Mouse (Mus musculus) monocyte, adult 5-6 weeks (primary cell): ENCODE results near the gene Rxrg. TPM values are rescaled to one million over a fixed set of nuclear protein-coding genes. Genes with fewer than 3 reads are reported as not detected.

Experiments
- ATAC-seq: fragments of 153-309, 156-312 bp; replicated peaks from 2 replicates; pipeline ENCODE4 v1.8.0; 2017; ENCODE audit warnings: mild to moderate bottlenecking; ENCODE audit not compliant: low TSS enrichment, insufficient number of reproducible peaks, severe bottlenecking, poor library complexity, low FRiP score
- total RNA-seq: library from RNA; stranded (forward); fragments of 200-1000, 200-491, 200-594 nt; gene quantifications from 3 replicates; pipeline ENCODE4 v1.2.3, GENCODE M21; 2017

Gene Rxrg
- total RNA-seq, 1 experiment from 2014 or later: not detected

GRCm38 (mm10) chr1:167636948-167637347 is 38.8 kb downstream of the Rxrg start:
- peak; percentile 48; the same call in 1 of the 2 replicates for ATAC-seq

DNA sequence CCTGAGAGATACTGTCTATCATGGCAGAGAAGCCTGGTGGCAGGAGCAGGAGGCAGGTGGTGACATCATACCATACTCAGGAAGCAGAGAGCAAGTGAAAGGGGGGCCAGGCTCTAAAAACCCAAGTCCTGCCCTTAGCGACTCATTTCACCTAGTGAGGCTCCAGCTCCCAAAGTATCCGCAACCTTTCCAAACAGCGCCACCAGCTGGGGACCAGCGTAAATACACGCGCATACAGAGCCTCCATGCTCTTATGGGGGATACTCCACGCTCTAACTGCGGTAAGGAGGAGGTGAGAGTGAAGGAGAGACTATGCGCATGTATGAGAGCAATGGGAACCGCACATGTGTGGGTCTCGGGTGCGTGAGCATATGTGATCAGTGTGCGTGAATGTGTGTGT is 39.9 kb downstream of the Rxrg start:
- no peak for ATAC-seq

GRCm38 (mm10) chr1:167638901-167639300 is 40.7 kb downstream of the Rxrg start:
- ATAC-seq: no peak

DNA sequence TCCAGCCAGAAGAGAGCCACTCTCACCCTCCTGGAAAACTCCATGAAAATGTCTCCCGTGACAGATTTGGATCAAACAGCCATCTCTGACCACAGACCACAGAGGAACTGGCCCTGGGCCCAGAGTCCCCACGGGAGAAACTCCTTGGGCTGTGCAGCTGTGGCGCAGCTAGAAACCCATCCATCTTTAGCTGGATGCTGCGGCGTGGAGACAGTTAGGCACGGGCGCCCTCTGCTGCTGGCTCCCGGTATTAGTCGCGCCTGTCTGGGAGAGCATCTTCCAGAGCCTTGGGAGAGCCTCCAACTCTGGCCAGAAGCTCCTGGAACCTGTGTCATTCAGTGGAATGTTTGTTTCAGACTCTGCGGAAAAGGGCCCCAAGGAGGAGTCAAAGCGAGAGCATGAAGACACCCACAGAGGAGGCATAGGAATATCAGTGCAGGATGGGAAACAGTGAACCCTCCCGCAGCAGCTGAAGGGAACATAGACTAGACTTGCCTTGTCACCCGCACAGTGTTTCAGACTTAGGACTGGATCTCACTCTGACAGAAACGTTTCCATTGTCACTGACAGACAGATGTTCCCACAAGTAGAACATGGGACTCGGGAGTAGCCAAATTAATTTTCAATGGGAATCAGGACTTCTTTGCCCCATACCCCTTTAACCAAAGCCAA is 46.8 kb downstream of the Rxrg start:
- ATAC-seq: no peak

- no peak for ATAC-seq
Measured at GRCm38 (mm10) chr1:167648670-167649069, 50.5 kb downstream of the Rxrg start.

- ATAC-seq: no peak
Measured at GRCm38 (mm10) chr1:167649122-167649633, 51.0 kb downstream of the Rxrg start.

DNA sequence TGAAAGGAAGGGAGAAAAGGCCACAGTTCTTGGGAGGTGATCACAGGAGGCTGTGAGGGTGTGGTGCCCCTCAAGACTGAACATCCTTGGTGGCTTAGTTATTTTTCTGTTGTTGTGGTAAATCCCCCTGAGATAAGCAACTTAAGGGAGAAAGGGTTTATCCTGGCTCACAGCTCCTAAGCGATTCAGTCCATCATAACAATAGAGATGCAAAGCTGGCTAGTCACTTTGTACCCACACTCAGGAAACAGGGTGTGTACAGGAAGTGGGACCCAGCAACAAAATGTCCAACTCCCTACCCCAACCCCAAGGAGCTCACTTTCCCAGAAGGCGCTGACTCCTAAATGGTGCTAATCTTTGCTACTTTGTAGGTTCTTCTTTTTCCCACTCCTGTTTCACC is 54.2 kb downstream of the Rxrg start:
- no peak for ATAC-seq

GRCm38 (mm10) chr1:167659065-167659464 is 60.9 kb downstream of the Rxrg start:
- no peak for ATAC-seq

DNA sequence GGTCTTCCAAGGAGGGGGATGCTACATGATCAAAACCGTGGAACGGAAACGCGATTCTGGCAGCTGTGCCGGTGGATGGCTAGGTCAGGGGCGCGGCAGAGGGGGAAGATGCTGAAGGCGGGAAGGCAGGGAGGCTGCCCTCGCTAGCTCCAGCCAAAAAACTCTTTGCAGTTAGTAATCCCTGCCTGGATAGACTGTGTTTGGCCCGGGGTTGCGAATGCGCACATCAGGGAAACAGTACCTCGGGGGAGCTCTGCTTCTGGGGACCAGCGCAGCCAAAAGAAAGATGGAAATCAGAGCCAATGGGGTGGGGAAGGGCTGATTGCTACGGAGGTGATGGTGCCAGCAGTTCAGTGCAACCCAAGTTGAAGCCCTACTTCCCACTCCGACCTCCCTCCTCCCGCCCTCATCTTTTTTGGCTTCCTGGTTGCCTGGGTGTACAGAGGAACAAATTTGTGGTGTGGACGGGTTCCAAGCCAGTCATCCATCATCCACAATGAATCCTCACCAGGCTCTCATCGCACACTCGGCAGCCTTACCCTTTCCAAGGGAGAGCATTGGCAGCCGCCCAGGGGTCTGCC is 62.4 kb downstream of the Rxrg start:
- ATAC-seq: no peak

DNA sequence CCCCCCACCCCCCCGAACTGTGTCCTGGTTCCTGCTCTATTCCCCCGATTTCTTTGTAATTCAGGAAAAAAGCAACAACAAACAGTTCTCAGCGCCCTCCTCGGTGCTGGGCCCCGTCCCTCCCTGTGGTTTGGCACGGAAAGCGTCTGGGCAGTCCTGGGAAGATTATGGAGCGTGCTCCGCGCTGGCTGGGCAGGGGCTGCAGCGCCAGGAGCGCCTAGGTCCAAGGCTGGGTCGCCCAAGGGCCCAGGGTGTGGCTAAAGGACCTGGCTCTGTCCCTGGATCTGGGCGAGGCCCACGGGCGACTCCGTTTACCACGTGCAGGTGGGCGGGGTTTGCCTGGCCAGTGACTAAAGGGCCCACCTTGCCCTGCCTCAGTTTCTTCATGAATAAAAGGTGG is 62.9 kb downstream of the Rxrg start:
- ATAC-seq: no peak

DNA sequence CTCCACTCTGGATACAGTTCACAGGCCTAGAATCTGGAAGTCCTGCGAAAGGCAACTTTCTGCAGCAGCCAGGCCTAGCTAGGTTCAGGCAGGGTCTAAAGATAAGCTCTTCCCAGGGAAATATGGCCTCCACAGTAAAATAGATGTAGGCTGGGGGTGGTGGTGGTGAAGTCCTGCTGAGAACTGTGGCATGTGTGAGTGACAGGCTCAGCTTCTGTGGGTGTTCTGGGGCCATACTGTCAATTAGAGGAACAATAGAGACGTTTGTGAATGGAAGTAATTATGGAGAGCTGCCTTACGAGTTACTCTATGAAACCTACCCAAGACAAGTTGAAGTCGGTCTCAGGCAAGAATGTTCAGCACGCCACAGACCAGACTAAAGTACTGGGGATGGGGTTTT is 65.0 kb downstream of the Rxrg start:
- no peak for ATAC-seq

GRCm38 (mm10) chr1:167669796-167670195 is 71.6 kb downstream of the Rxrg start:
- peak; percentile 60 for ATAC-seq

DNA sequence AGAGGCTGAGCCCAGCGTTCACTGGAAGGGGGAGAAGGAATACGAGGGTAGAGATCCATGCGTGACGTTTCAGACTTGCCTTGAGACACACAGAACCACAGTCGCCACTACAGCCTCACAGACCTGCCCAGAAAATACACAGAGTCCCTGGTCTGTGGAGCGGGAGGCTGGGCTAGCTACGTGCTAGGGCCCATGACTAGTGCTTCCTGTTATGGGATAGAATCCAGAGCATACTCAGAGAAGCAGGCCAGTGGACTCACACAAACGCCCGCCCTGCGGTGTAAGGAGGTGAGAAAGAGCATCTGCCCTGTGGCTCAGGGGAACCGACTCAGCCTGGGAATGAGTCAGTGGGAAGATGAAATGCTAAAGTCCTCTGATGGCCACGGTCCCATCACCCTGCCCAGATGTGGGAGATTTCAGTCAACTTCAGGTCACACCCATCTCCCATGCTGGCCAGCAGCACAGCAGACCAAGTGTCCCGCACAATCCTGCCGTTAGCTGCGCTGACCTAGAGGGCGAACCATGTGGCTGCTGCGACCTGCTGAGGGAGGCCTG is 74.3 kb downstream of the Rxrg start:
- no peak for ATAC-seq

DNA sequence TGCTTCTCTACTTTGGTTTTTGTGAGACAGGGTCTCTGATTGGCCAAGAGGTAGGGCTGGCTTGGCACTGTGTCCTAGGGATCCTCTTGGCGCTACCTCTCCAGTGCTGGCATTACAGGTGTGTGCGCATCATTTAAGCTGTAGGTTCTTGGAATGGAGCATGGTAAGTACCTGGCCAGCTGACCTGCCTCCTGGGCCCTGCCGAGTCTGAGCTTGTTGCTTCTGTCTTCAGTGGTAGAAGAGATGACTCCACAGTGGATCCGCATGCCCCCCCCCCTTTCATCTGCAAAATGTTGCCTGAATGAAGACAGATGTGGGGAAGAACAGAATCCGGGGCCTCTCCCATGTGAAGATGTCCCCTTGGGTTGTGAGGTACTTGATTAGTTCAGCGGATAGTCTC is 80.9 kb downstream of the Rxrg start:
- ATAC-seq: no peak

DNA sequence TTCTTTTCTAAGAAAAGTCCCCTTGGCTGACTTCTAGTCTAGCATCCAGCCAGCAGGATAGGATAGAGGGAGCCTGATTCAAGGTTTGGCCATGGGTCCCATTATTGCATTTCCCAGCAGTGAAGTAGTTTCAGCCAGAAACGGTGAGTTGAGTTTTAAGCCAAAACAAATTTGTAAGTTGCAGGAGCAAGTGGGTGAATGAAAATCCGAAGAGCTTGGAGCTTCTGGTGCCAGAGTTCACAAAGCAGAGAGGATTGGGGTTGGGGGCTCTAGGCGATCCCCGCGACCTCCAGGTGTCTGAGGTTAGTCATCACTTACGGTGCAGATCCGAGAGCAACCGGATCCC is 89.8 kb downstream of the Rxrg start:
- ATAC-seq: no peak

GRCm38 (mm10) chr1:167688347-167689231 is 90.4 kb downstream of the Rxrg start:
- no peak for ATAC-seq

- ATAC-seq: no peak
Measured at GRCm38 (mm10) chr1:167689232-167689261, 90.9 kb downstream of the Rxrg start, which contains the start of gene Lmx1a. Gene Lmx1a, plus strand, starts transcription at chr1:167689237.
